Mouse (Mus musculus): ENCODE results near the gene Lgals2. TPM values are rescaled to one million over a fixed set of nuclear protein-coding genes. Genes with fewer than 3 reads are reported as not detected.
A peak's percentile ranks its signal among the peaks of the same experiment; 100 is the strongest.
"Not testable (repeated sequence)": the region's sequence is repeated elsewhere in the genome, so short reads cannot be mapped to it uniquely, and the experiment has no call there.

The Lgals2 gene
- polyA plus RNA-seq, 1 experiment from 2014 or later = 2.2 TPM

DNA sequence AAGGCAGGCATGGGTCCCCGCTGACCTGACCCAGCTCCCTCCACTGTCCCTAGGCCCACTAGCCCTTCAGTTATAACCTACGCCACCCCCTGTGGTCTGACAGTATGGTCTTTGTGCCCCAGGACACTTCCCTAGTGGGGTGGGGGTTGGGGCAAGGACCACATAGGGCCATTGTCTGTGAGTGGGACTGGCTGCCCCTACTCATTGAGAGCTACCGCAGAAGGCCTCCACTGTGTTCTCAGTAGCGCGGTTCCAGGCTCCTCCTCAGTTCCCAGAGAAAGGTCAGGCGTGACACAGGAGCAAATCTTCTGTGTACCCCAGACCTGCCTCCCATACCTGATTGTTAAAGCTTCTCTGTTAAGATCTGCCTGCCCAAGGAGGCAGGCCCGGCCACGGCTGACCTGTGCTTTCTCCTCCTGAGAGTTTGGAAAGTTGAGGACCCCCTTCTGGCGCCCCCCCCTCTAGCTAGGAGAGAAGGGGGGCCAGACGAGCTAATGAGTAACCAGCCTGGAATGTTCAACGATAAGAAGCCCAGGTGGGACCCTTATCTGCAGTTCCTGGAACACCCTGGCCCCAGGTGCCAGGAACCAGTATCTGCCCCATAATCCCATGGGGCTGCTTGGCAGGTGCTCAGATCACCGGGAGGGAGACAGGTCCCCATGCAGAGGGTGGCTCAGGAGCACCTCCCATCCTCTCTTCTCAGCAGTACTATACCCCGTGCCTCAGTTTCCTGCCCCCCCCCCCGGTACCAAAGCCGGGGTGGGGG is 5.1 kb downstream of the Lgals2 start:
- WGBS = 64% methylated on average over 14 of the region's 15 CpGs
- Histone ChIP-seq H3K9ac (ENCODE audit: low read length) (no peak overlapping the region), H3K4me2 (ENCODE audit: low read depth, low read length) (no peak overlapping the region), H3K36me3 (ENCODE audit: control insufficient read depth, insufficient read depth) (no peaks in the 10 kb centered on the region), H3K27me3 (ENCODE audit: control insufficient read depth, insufficient read depth, low read length) (no peaks in the 10 kb centered on the region), H3K4me1 (ENCODE audit: control insufficient read depth, insufficient read depth, low read length) (peaks cover 25% of the 10 kb centered on the region), H3K27ac (ENCODE audit: low read length) (no peak overlapping the region), H3K9me3 (replicated peaks; ENCODE audit: control insufficient read depth, low read length) (no peaks in the 10 kb centered on the region), H3K4me3 (ENCODE audit: low read length) (no peak overlapping the region)
- 0 out of 2 replicates have a peak, but pooled peaks have one; percentile 15 for ATAC-seq (replicated peaks; ENCODE audit: extremely low read depth, insufficient read depth, low FRiP score)

DNA sequence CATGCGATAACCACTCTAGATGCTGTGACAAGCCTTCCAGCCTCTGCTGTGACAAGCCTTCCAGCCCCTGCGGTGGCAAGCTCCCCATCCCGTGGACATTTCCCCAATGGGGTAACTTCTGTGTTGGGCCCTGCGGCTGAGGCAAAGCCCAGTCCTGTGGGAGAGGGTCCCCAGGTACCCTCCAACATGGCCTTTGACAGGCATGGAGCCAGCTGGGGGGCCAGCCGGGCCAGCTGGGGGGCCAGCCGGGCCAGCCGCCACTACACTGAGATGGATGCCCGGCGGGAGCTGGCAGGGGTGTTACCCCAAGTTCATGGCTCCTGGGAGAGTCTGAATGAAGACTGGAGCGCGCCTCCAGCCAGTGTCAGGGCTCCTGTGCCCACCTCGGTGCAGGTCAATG is 5.8 kb downstream of the Lgals2 start:
- Histone ChIP-seq H3K36me3 (ENCODE audit: control insufficient read depth, insufficient read depth) (no peaks in the 10 kb centered on the region), H3K27me3 (ENCODE audit: control insufficient read depth, insufficient read depth, low read length) (no peaks in the 10 kb centered on the region), H3K9me3 (replicated peaks; ENCODE audit: control insufficient read depth, low read length) (no peaks in the 10 kb centered on the region), H3K4me2 (ENCODE audit: low read depth, low read length) (no peak overlapping the region), H3K9ac (ENCODE audit: low read length) (no peak overlapping the region), H3K4me1 (ENCODE audit: control insufficient read depth, insufficient read depth, low read length) (peaks cover 31% of the 10 kb centered on the region), H3K4me3 (ENCODE audit: low read length) (no peak overlapping the region), H3K27ac (ENCODE audit: low read length) (no peak overlapping the region)
- no peak for ATAC-seq (replicated peaks; ENCODE audit: extremely low read depth, insufficient read depth, low FRiP score)
- 80% methylated on average over 12 of the region's 12 CpGs for WGBS

DNA sequence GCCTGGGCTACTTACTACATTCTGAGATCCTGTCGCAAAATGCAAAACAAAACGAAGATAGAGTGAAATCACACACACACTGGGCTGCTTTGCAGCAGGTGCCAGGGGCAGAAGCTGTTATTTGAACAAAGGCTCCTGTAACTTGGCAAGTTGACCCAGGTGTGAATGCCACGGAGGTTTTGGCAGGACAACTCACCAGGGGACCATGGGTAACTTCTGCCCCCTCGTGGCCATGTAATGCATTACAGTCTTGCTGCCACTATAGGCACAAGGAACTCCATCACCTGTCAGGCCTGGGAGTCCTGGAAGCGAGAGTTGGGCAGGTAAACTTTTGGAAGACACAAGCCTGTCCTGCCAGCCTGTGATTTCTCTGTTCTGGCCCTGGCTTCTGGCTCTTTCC is 6.9 kb downstream of the Lgals2 start:
- Histone ChIP-seq H3K36me3 (ENCODE audit: control insufficient read depth, insufficient read depth) (no peaks in the 10 kb centered on the region), H3K27ac (ENCODE audit: low read length) (no peak overlapping the region), H3K4me2 (ENCODE audit: low read depth, low read length) (no peak overlapping the region), H3K4me3 (ENCODE audit: low read length) (no peak overlapping the region), H3K4me1 (ENCODE audit: control insufficient read depth, insufficient read depth, low read length) (peaks cover 31% of the 10 kb centered on the region), H3K9ac (ENCODE audit: low read length) (no peak overlapping the region), H3K27me3 (ENCODE audit: control insufficient read depth, insufficient read depth, low read length) (no peaks in the 10 kb centered on the region), H3K9me3 (replicated peaks; ENCODE audit: control insufficient read depth, low read length) (no peaks in the 10 kb centered on the region)
- no peak for ATAC-seq (replicated peaks; ENCODE audit: extremely low read depth, insufficient read depth, low FRiP score)
- WGBS = 25% methylated on average over 5 of the region's 5 CpGs

DNA sequence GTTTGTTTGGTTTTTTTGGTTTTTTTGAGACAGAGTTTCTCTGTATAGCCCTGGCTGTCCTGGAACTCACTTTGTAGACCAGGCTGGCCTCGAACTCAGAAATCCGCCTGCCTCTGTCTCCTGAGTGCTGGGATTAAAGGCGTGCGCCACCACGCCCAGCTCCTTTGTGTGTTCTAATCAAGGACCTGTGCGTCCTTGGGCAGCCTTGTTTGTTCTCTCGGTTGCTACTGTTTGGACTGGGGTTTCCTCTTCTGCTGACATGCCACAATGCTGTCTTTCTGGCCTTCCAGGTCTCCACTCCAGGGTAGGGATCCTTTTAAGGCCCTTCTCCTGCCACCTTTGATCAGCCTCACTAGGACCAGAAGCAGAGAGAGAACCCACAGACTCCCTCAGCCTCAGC is 8.5 kb downstream of the Lgals2 start:
- not testable (repeated sequence) for H3K27ac ChIP-seq (ENCODE audit: low read length); H3K4me2 ChIP-seq (ENCODE audit: low read depth, low read length); ATAC-seq (replicated peaks; ENCODE audit: extremely low read depth, insufficient read depth, low FRiP score); H3K4me3 ChIP-seq (ENCODE audit: low read length); H3K27me3 ChIP-seq (ENCODE audit: control insufficient read depth, insufficient read depth, low read length); H3K36me3 ChIP-seq (ENCODE audit: control insufficient read depth, insufficient read depth); H3K9me3 ChIP-seq (replicated peaks; ENCODE audit: control insufficient read depth, low read length); H3K9ac ChIP-seq (ENCODE audit: low read length)
- peaks cover 31% of the 10 kb centered on the region for H3K4me1 ChIP-seq (ENCODE audit: control insufficient read depth, insufficient read depth, low read length)
- WGBS = 72% methylated on average over 7 of the region's 7 CpGs

DNA sequence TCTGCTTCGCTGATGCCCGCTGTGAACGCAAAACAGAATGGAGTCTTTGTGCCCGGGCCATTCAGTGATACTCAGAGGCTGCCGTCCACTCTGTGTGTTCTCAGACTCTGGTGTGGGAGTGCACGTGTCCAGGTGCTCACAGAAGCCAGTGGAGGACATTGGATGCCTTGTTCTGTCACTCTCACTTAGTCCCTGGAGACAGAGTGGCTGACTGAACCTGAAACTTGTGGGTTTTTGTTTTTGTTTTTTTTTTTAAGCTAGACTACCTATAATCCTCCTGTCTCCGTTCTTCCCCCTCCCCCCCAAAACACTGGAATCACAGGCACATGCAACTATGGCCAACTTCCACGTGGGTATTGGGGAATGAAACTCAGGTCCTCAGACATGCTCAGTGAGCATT is 9.0 kb downstream of the Lgals2 start:
- Histone ChIP-seq H3K4me2 (ENCODE audit: low read depth, low read length) (peak overlapping the region; percentile 71; the same call in 1 of the 2 replicates), H3K4me1 (ENCODE audit: control insufficient read depth, insufficient read depth, low read length) (peaks cover 31% of the 10 kb centered on the region), H3K9me3 (replicated peaks; ENCODE audit: control insufficient read depth, low read length) (no peaks in the 10 kb centered on the region), H3K4me3 (ENCODE audit: low read length) (no peak overlapping the region), H3K27ac (ENCODE audit: low read length) (no peak overlapping the region), H3K27me3 (ENCODE audit: control insufficient read depth, insufficient read depth, low read length) (no peaks in the 10 kb centered on the region), H3K9ac (ENCODE audit: low read length) (no peak overlapping the region), H3K36me3 (ENCODE audit: control insufficient read depth, insufficient read depth) (no peaks in the 10 kb centered on the region)
- no peak for ATAC-seq (replicated peaks; ENCODE audit: extremely low read depth, insufficient read depth, low FRiP score)
- WGBS = 74% methylated on average over 8 of the region's 8 CpGs

DNA sequence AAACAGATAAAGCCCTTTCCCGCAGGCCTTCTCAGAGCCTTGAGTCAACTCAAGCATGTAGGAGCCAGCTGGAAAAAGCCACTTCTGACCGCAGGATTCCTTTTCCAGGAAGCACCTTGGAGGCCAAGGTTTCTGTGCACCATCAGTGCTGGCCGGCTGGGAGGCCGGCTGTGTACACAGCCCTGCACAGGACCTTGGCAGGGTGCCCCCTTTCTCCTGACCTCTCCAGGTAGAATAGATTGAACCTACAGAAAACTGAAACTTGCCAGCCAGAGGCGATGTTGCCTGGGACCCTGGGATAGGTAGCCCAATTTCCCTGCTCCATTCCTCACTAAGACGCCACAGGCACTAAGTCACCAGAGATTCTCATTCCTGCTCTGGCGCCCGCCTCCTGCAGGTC is 9.5 kb downstream of the Lgals2 start:
- H3K36me3 ChIP-seq (ENCODE audit: control insufficient read depth, insufficient read depth) = no peaks in the 10 kb centered on the region
- H3K27ac ChIP-seq (ENCODE audit: low read length) = peak overlapping the region; percentile 94; the same call in 1 of the 2 replicates
- no peaks in the 10 kb centered on the region for H3K9me3 ChIP-seq (replicated peaks; ENCODE audit: control insufficient read depth, low read length)
- H3K4me1 ChIP-seq (ENCODE audit: control insufficient read depth, insufficient read depth, low read length) = peaks cover 26% of the 10 kb centered on the region
- WGBS = 67% methylated on average over 8 of the region's 8 CpGs
- no peak for ATAC-seq (replicated peaks; ENCODE audit: extremely low read depth, insufficient read depth, low FRiP score)
- peak overlapping the region; percentile 71 for H3K4me2 ChIP-seq (ENCODE audit: low read depth, low read length)
- H3K9ac ChIP-seq (ENCODE audit: low read length) = peak overlapping the region; percentile 45
- peak overlapping the region; percentile 67 for H3K4me3 ChIP-seq (ENCODE audit: low read length)
- H3K27me3 ChIP-seq (ENCODE audit: control insufficient read depth, insufficient read depth, low read length) = no peaks in the 10 kb centered on the region

DNA sequence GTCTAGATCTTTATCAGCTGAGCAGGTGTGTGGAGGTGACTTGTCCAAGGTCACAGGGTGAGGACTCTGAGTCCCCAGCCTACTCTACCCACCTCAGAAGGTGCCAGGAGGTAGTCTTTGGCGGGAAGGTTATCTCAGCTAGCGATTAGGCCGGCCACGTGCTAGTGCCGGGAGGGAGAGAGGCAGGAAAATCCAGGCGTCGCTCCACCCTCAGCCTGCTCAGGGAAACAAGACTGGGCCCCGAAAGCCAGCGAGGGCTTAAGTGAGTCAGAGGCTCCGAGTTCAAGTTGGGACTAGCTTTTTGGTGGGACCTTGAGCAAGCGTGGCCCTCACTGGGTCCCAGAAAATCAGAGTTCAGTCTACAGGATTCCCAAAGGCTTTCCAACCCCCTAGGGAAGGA is 10.0 kb downstream of the Lgals2 start:
- no peak for ATAC-seq (replicated peaks; ENCODE audit: extremely low read depth, insufficient read depth, low FRiP score)

DNA sequence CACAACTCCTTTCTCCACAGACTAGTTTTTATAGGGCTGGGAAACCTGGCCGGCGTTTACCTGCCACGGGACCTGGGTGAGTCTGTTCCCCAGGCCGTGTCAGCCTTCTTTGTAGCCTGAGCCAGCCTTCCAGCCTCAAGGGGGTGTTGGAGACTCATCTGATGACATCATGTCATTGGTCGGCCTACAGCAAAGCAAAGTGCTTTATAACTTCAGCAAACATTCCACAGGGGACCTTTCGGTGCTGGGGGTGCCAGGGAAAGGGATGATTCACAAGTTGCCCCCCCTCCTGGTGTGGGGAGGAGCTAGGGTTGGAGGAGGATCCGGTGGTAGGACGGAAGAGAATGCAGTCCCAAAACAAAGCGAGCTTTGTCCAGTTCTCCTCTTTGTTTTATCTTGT is 10.5 kb downstream of the Lgals2 start:
- peak overlapping the region; percentile 67 for H3K4me3 ChIP-seq (ENCODE audit: low read length)
- H3K4me1 ChIP-seq (ENCODE audit: control insufficient read depth, insufficient read depth, low read length) = peaks cover 20% of the 10 kb centered on the region
- 24% methylated on average over 9 of the region's 9 CpGs for WGBS
- H3K36me3 ChIP-seq (ENCODE audit: control insufficient read depth, insufficient read depth) = no peaks in the 10 kb centered on the region
- H3K27ac ChIP-seq (ENCODE audit: low read length) = peak overlapping the region; percentile 94
- no peak for ATAC-seq (replicated peaks; ENCODE audit: extremely low read depth, insufficient read depth, low FRiP score)
- H3K9me3 ChIP-seq (replicated peaks; ENCODE audit: control insufficient read depth, low read length) = no peaks in the 10 kb centered on the region
- no peaks in the 10 kb centered on the region for H3K27me3 ChIP-seq (ENCODE audit: control insufficient read depth, insufficient read depth, low read length)
- peak overlapping the region; percentile 71 for H3K4me2 ChIP-seq (ENCODE audit: low read depth, low read length)
- H3K9ac ChIP-seq (ENCODE audit: low read length) = peak overlapping the region; percentile 85

More for the DNA sequence above, 10.0 kb downstream of the Lgals2 start:
- Histone ChIP-seq H3K27me3 (ENCODE audit: control insufficient read depth, insufficient read depth, low read length) (no peaks in the 10 kb centered on the region), H3K4me1 (ENCODE audit: control insufficient read depth, insufficient read depth, low read length) (peaks cover 21% of the 10 kb centered on the region), H3K9ac (ENCODE audit: low read length) (peak overlapping the region; percentile 45), H3K27ac (ENCODE audit: low read length) (peak overlapping the region; percentile 94), H3K9me3 (replicated peaks; ENCODE audit: control insufficient read depth, low read length) (no peaks in the 10 kb centered on the region), H3K36me3 (ENCODE audit: control insufficient read depth, insufficient read depth) (no peaks in the 10 kb centered on the region), H3K4me2 (ENCODE audit: low read depth, low read length) (peak overlapping the region; percentile 71), H3K4me3 (ENCODE audit: low read length) (peak overlapping the region; percentile 67)
- WGBS = 30% methylated on average over 11 of the region's 11 CpGs

DNA sequence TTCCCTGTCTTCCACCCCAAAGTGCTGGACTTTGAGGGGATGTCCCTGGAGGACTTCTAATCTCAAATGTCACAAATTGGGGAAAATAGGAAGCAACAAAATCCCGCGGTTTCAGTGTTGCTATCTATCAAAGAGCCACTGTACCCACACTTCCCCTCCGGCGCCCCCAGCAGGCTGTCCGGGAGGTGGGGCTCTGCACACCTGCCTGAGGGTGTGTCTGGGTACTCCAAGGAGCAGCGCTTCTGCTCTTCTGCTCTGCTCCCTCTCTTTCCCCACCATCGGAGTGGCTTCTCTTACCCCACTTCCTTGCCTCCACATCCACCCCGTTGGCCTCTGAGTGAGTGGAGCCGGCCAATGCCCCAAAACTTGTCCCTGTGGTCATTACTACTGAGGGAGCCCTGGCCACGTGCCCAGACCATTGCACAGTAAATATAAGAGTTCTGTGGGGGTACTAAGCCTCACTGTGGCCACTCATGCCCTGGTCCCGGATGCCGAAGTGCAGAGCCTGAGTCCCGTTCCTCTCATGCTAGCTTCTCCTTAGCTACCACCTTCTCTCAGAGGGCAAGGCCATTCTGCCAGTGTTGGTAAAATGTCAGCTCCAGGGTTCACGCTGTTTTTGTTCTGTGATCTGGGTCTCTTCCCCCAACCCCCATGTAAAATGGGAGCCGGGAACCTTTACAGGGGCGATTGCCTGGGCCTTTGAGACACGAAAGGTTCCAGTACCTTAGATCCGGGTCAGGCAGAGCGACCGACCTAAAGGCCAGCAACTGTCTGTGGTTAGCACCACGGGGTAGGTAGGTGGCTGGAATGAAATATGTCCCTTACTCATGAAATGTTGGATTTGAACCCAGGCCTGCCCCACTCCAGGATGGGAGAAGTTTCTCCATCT is 11.5 kb downstream of the Lgals2 start:
- Histone ChIP-seq H3K4me2 (ENCODE audit: low read depth, low read length) (peak overlapping the region; percentile 71), H3K4me3 (ENCODE audit: low read length) (peak overlapping the region; percentile 67), H3K9ac (ENCODE audit: low read length) (peak overlapping the region; percentile 85), H3K9me3 (replicated peaks; ENCODE audit: control insufficient read depth, low read length) (no peaks in the 10 kb centered on the region), H3K27ac (ENCODE audit: low read length) (peak overlapping the region; percentile 94), H3K36me3 (ENCODE audit: control insufficient read depth, insufficient read depth) (no peaks in the 10 kb centered on the region), H3K4me1 (ENCODE audit: control insufficient read depth, insufficient read depth, low read length) (peaks cover 20% of the 10 kb centered on the region), H3K27me3 (ENCODE audit: control insufficient read depth, insufficient read depth, low read length) (no peaks in the 10 kb centered on the region)
- no peak for ATAC-seq (replicated peaks; ENCODE audit: extremely low read depth, insufficient read depth, low FRiP score)
- 33% methylated on average over 21 of the region's 21 CpGs for WGBS

Measured in heart, embryonic 16.5 days (tissue).